Mouse (Mus musculus): ENCODE data around the gene Slc6a17.

Slc6a17 gene

GRCm38 (mm10) chr3:107517631-107518108, at the start of gene Slc6a17:
Gene Slc6a17 (minus strand): TSS chr3:107518018.
- in situ Hi-C loops (cut with MboI, MseI): no loop called here

- in situ Hi-C loops (cut with MboI, MseI): no loop called here
Measured at GRCm38 (mm10) chr3:107565331-107565730, 47.5 kb upstream of the Slc6a17 start.

GRCm38 (mm10) chr3:107563880-107564279, 46.1 kb upstream of the Slc6a17 start:
- in situ Hi-C loops (cut with MboI, MseI): no loop called here

- in situ Hi-C loops (cut with MboI, MseI): no loop called here
Measured at GRCm38 (mm10) chr3:107562591-107562990, 44.8 kb upstream of the Slc6a17 start.

GRCm38 (mm10) chr3:107562104-107562503, 44.3 kb upstream of the Slc6a17 start:
- in situ Hi-C loops (cut with MboI, MseI): no loop called here

GRCm38 (mm10) chr3:107559183-107559582, 41.4 kb upstream of the Slc6a17 start:
- in situ Hi-C loops (cut with MboI, MseI): no loop called here

- in situ Hi-C loops (cut with MboI, MseI): no loop called here
Measured at GRCm38 (mm10) chr3:107558740-107559139, 40.9 kb upstream of the Slc6a17 start.

- in situ Hi-C loops (cut with MboI, MseI): no loop called here
Measured at GRCm38 (mm10) chr3:107554842-107555241, 37.0 kb upstream of the Slc6a17 start, which contains the start of gene Ubl4b. Gene Ubl4b (minus strand): TSS chr3:107555073.

GRCm38 (mm10) chr3:107550409-107551049, 32.7 kb upstream of the Slc6a17 start:
- in situ Hi-C loops (cut with MboI, MseI): no loop called here

- in situ Hi-C loops (cut with MboI, MseI): no loop called here
Measured at GRCm38 (mm10) chr3:107546956-107547355, 29.1 kb upstream of the Slc6a17 start.

- in situ Hi-C loops (cut with MboI, MseI): no loop called here
Measured at GRCm38 (mm10) chr3:107545716-107546412, 28.0 kb upstream of the Slc6a17 start.

GRCm38 (mm10) chr3:107545278-107545677, 27.5 kb upstream of the Slc6a17 start:
- in situ Hi-C loops (cut with MboI, MseI): no loop called here

GRCm38 (mm10) chr3:107543158-107544080, 25.6 kb upstream of the Slc6a17 start:
- in situ Hi-C loops (cut with MboI, MseI): no loop called here

GRCm38 (mm10) chr3:107542584-107542983, 24.8 kb upstream of the Slc6a17 start:
- in situ Hi-C loops (cut with MboI, MseI): no loop called here

GRCm38 (mm10) chr3:107537504-107537889, 19.7 kb upstream of the Slc6a17 start:
- in situ Hi-C loops (cut with MboI, MseI): no loop called here

GRCm38 (mm10) chr3:107536810-107537503, 19.1 kb upstream of the Slc6a17 start:
- in situ Hi-C loops (cut with MboI, MseI): no loop called here

GRCm38 (mm10) chr3:107534951-107535350, 17.1 kb upstream of the Slc6a17 start:
- in situ Hi-C loops (cut with MboI, MseI): no loop called here

GRCm38 (mm10) chr3:107533532-107533931, 15.7 kb upstream of the Slc6a17 start:
- in situ Hi-C loops (cut with MboI, MseI): no loop called here

GRCm38 (mm10) chr3:107530581-107530980, 12.8 kb upstream of the Slc6a17 start:
- in situ Hi-C loops (cut with MboI, MseI): no loop called here

- in situ Hi-C loops (cut with MboI, MseI): no loop called here
Measured at GRCm38 (mm10) chr3:107529182-107529581, 11.4 kb upstream of the Slc6a17 start.

GRCm38 (mm10) chr3:107528401-107529118, 10.7 kb upstream of the Slc6a17 start:
- in situ Hi-C loops (cut with MboI, MseI): no loop called here
